Mouse (Mus musculus) heart, embryonic 10.5 days (tissue): Measurements from ENCODE around the gene Scrg1. TPM values are rescaled to one million over a fixed set of nuclear protein-coding genes. Genes with fewer than 3 reads are reported as not detected.
"Not testable (repeated sequence)": the region's sequence is repeated elsewhere in the genome, so short reads cannot be mapped to it uniquely, and the experiment has no call there.

Experiments
- DNase-seq: peaks from one replicate; pipeline ENCODE4 v3.0.0-alpha.2; 2017; ENCODE audit warnings: low spot score
- H3K27ac ChIP-seq: fragments of 300-500 bp; sonication (generic); 2 replicates; pipeline ENCODE4 v1.5.1; 2016; ENCODE audit warnings: mild to moderate bottlenecking
- H3K27me3 ChIP-seq: fragments of 300-500 bp; sonication (generic); 2 replicates; pipeline ENCODE4 v1.6.1; 2016; ENCODE audit warnings: mild to moderate bottlenecking; ENCODE audit not compliant: poor library complexity, insufficient read depth, severe bottlenecking
- H3K36me3 ChIP-seq: fragments of 300-500 bp; sonication (generic); 2 replicates; pipeline ENCODE4 v1.6.1; 2016; ENCODE audit warnings: mild to moderate bottlenecking, moderate library complexity
- H3K4me1 ChIP-seq: fragments of 300-500 bp; sonication (generic); 2 replicates; pipeline ENCODE4 v1.6.1; 2016; ENCODE audit warnings: mild to moderate bottlenecking
- H3K4me3 ChIP-seq: fragments of 300-500 bp; sonication (generic); 2 replicates; pipeline ENCODE4 v1.5.1; 2016; ENCODE audit warnings: mild to moderate bottlenecking, moderate library complexity
- H3K9me3 ChIP-seq: fragments of 300-500 bp; sonication (generic); 2 replicates; pipeline ENCODE4 v1.6.1; 2016; ENCODE audit warnings: mild to moderate bottlenecking, moderate library complexity
- WGBS: fragments of 180-500 bp; shearing (Covaris S2); methylation state at CpG from one replicate; pipeline ENCODE4 v1.1.7; 2016; 5-methylcytosine and 5-hydroxymethylcytosine counted together
- polyA plus RNA-seq: library from polyadenylated mRNA; unstranded; fragments of >200 nt; fragmentation: Nextera tagmentation; extraction: Ambion mirVana; gene quantifications from 2 replicates; pipeline ENCODE4 v1.2.1, GENCODE M21; 2016

Gene Scrg1
- polyA plus RNA-seq, 1 experiment from 2014 or later: 0.20 TPM

DNA sequence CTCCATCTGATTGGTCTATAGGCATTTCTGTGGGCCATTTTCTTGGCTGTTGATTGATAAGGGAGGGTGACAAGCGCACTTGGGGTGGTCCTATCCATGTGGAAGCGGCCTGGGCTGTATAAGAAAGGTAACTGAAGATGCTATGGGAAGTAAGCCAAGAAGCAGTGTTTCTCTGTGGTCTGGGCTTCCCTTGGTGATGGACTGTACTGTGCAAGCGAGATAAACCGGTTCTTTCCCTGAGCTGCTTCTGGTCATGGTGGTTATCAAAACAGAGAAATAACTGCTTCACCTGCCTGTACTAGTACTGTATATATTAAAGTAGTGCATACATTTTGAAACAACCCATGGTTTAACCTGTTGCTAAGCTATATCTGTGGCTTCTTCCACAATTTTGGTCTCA is 36.1 kb downstream of the Scrg1 start:
- Histone ChIP-seq H3K9me3 (no peaks in the 10 kb centered on the region), H3K4me3 (no peak overlapping the region), H3K36me3 (peaks cover 10% of the 10 kb centered on the region; the same call in 1 of the 2 replicates), H3K27me3 (no peaks in the 10 kb centered on the region), H3K4me1 (0 out of 2 replicates have a peak, but pooled peaks cover 9% of the 10 kb centered on the region), H3K27ac (no peak overlapping the region)
- DNase-seq: no peak
- WGBS: 92% methylated on average over 4 of the region's 4 CpGs

DNA sequence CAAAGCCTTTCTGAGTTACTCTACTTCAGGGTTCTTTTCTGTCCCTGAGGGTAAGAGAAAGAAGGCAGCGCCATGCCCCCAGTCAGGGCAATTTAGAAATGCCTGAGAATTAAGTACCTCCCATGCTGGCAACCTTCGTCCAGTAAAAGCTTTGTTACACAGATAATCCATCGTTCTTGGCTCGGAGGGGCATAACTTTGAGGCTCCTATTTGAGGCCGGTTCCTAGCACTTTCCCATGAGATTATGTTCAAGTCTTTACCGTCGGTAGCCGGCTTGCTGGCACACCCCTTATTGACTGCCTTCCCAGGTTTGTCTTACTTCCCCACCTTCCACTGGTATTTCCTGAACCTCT is 42.7 kb downstream of the Scrg1 start:
- Histone ChIP-seq H3K9me3 (no peaks in the 10 kb centered on the region), H3K4me1 (no peaks in the 10 kb centered on the region), H3K36me3 (peaks cover 10% of the 10 kb centered on the region; the same call in 1 of the 2 replicates), H3K27ac (no peak overlapping the region), H3K4me3 (no peak overlapping the region), H3K27me3 (no peaks in the 10 kb centered on the region)
- WGBS: 79% methylated on average over 8 of the region's 8 CpGs
- DNase-seq: no peak

DNA sequence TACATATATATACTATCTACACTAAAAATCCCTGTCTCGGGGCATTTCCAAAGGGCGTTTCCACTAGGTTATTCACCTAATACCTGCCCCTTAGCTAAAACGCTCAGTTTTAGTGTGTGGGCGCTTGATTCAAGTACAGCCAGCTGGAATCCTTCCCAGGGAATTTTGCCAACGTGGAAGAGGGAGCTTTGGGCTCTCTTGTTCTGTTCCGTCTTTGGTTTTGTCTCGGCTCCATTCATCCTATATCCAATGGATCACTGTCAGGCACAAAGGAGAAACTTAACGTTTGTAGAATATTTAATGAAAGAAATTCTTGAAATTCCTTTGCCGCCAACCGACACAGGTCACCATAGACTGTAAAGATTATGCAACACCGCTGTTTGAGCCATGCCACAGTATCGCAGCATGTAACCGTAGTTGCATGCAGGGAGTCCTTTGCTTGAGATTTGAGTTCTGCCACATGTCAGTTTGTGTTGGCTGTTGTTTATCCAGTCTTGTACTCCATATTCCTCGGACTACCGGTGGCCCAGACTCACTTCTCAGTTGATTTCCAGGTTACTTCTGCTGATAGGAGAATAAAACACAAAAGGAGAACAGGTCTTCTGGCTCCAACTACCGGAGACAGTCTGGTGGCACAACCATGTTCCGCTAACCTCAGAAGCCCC is 43.3 kb downstream of the Scrg1 start:
- DNase-seq: no peak

DNA sequence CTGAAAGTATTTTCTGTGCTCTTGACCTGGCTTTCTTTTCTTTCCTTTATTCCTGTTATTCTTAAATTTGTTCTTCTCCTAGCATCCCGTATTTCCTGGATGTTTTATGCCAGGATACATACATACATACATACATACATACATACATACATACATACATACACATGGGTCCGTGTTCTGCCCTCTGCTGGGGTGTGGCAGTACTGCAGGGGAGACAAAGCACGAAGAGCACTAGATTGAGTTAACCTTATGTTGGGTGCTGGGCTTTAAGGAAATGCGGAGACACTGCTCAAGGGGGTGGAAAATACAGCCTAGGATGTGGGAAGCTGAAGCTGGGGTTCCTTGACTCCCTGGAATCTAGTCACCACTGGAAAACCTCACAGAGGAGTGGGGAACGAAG is 47.9 kb downstream of the Scrg1 start:
- peaks cover 10% of the 10 kb centered on the region; the same call in 1 of the 2 replicates for H3K36me3 ChIP-seq
- no peaks in the 10 kb centered on the region for H3K27me3 ChIP-seq
- DNase-seq: peak; percentile 82
- no peak overlapping the region for H3K27ac ChIP-seq
- H3K9me3 ChIP-seq: no peaks in the 10 kb centered on the region
- 56% methylated on average over 5 of the region's 5 CpGs for WGBS
- H3K4me1 ChIP-seq: 0 out of 2 replicates have a peak, but pooled peaks cover 4% of the 10 kb centered on the region
- H3K4me3 ChIP-seq: no peak overlapping the region

More for the DNA sequence above, 43.3 kb downstream of the Scrg1 start:
- no peaks in the 10 kb centered on the region for H3K4me1 ChIP-seq
- H3K27ac ChIP-seq: no peak overlapping the region
- no peaks in the 10 kb centered on the region for H3K9me3 ChIP-seq
- H3K27me3 ChIP-seq: no peaks in the 10 kb centered on the region
- 73% methylated on average over 17 of the region's 17 CpGs for WGBS
- H3K36me3 ChIP-seq: 0 out of 2 replicates have a peak, but pooled peaks cover 9% of the 10 kb centered on the region
- no peak overlapping the region for H3K4me3 ChIP-seq

DNA sequence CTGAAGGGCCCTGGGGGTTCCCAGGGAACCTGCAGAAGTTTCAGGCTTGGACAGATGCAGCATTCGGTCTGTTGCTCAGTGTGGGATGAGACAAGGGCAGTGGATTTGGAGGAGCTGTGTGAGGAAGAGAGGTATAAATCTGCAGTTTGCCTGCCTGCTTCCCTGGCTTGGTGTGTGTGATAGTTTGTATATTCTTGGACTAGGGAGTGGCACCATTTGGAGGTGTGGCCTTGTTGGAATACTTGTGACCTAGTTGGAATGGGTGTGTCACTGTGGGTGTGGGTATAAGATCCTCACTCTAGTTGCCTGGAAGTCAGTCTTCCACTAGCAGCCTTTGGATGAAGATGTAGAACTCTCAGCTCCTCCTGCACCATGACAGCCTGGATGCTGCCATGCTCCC is 49.8 kb downstream of the Scrg1 start:
- not testable (repeated sequence) for H3K9me3 ChIP-seq, H3K4me1 ChIP-seq, H3K4me3 ChIP-seq, H3K27me3 ChIP-seq, H3K27ac ChIP-seq, DNase-seq
- H3K36me3 ChIP-seq: peaks cover 12% of the 10 kb centered on the region; the same call in 1 of the 2 replicates
- WGBS: 68% methylated on average over 1 of the region's 1 CpGs

DNA sequence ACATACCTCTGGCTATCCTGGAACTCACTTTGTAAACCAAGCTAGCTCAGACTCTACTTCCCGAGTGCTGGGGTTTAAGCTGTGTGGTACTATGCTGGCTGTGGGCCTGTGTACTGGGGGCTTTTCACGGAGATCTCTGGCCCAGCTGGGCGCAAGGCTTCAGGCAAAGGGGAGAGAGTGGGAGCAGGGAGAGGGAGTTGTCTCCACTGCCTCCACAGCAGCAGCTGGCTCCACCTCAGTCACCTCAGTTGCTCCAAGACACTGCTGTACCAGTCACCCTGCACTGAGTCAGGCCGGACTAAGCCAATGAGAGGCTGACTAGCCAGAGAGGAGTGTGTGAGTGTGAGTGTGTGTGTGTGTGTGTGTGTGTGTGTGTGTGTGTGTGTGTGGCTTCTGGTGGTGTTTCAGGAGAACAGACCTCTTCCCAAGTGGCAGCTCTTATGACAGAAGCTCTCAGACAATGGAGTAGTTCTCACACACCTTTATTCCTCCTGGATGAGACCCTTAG is 51.9 kb downstream of the Scrg1 start:
- peak; percentile 57 for DNase-seq
- Histone ChIP-seq H3K4me3 (no peak overlapping the region), H3K9me3 (no peaks in the 10 kb centered on the region), H3K36me3 (peaks cover 13% of the 10 kb centered on the region; the same call in 1 of the 2 replicates), H3K4me1 (0 out of 2 replicates have a peak, but pooled peaks cover 12% of the 10 kb centered on the region), H3K27me3 (no peaks in the 10 kb centered on the region), H3K27ac (0 out of 2 replicates have a peak overlapping the region, but pooled peaks have one; percentile 10)
- 85% methylated on average over 4 of the region's 4 CpGs for WGBS

DNA sequence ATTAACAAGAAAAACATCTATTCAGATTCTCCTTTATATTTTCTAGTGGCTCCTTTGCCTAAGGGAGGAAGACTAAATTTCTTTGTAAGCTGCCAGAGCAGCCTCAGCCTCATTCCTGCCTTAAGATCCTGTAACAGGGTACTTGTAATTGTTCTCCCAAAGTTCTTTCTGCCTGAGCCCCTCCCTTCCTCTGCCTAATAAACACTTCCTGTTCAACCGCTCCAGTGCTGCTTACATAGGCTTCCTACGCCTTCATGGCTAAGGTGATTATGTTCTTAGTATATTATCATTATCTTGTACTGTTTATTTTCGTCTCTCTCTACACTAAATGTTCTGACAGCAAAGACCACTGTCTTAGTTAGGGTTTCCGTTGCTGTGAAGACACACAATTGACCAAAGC is 52.9 kb downstream of the Scrg1 start:
- DNase-seq: no peak
- no peaks in the 10 kb centered on the region for H3K9me3 ChIP-seq
- WGBS: 71% methylated on average over 4 of the region's 4 CpGs
- H3K4me3 ChIP-seq: no peak overlapping the region
- H3K36me3 ChIP-seq: peaks cover 16% of the 10 kb centered on the region
- peaks cover 15% of the 10 kb centered on the region; the same call in 1 of the 2 replicates for H3K4me1 ChIP-seq
- H3K27ac ChIP-seq: no peak overlapping the region
- no peaks in the 10 kb centered on the region for H3K27me3 ChIP-seq

DNA sequence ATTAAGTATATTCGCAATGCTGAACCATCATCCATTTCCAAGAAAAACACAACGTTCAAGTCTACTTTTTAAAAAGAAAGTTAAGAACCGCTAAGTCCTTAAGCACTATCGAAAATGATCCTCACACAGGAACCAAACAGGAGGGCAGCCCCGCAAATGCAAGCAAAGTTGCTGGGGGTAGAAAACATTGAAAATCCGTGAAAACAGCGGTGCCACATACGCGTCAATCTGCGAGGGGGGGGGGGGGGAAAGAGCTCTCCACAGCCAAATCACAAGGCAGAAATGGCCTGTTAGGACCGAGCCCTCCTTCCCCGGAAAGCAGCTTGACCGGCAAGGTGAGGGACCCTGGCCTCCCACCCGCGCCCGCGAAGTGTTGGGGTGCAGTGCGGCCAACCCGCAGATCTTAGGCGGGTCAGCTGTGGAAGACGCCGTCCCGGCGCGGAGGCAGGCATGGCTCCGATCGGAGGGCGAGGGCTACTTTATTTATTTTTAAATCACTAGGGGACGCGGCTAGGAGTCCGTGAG is 55.1 kb downstream of the Scrg1 start:
- 1% methylated on average over 31 of the region's 31 CpGs for WGBS

DNA sequence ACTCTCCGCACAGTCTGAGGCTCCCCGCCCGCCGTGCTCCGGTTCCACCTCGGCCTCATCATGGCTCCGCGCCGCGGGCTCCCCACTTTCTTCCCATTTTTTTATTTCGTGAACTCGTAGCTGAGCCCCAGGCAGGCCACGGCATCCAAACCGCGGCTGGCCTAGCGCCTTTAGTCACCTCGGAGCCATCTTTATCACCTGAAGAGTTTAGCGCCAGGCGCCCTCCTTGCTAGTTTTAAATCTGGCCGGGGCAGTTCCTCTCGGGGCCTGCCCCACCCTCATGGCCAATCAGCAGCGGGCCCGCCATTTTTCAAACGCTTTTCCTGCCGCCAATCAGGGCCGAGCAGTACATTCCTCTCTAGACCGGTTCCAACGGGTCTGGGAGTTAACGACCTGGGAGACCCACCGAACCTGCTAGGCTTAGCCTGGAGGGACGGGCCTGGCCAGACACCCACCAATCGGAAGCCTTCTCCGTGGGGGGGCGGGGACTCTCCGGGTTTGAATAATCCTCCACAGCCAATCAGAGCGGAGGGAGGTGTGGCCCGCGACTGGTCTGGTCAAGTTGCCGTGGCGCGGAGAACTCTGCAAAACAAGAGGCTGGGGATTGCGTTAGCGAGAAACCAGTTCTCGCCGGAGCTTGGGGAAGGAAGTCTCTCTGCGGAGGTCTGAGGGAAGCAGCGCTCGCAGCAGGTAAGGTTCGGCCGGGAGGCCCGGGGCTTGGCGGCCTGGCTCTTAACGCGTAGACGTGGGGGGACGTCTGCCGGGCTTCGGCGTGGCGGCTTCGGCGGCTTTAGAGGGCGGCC is 55.8 kb downstream of the Scrg1 start, which contains the start of gene Hmgb2:
Gene Hmgb2, plus strand, starts transcription at position 592 of the 803 bp plus-strand sequence.
- Histone ChIP-seq H3K27ac (peak within 1 kb of the TSS; percentile 100), H3K4me3 (peak within 1 kb of the TSS; percentile 94), H3K36me3 (peaks cover 39% of the 10 kb centered on the region), H3K9me3 (no peaks in the 10 kb centered on the region), H3K27me3 (no peaks in the 10 kb centered on the region), H3K4me1 (peaks cover 13% of the 10 kb centered on the region; the same call in 1 of the 2 replicates)
- DNase-seq: peak; percentile 100
- WGBS: under 1% methylated on average over 63 of the region's 63 CpGs

More for the DNA sequence above, 55.1 kb downstream of the Scrg1 start:
- Histone ChIP-seq H3K27ac (peak overlapping the region; percentile 96), H3K27me3 (no peaks in the 10 kb centered on the region), H3K36me3 (peaks cover 33% of the 10 kb centered on the region), H3K4me3 (peak overlapping the region; percentile 94), H3K9me3 (no peaks in the 10 kb centered on the region), H3K4me1 (peaks cover 13% of the 10 kb centered on the region; the same call in 1 of the 2 replicates)
- DNase-seq: no peak

DNA sequence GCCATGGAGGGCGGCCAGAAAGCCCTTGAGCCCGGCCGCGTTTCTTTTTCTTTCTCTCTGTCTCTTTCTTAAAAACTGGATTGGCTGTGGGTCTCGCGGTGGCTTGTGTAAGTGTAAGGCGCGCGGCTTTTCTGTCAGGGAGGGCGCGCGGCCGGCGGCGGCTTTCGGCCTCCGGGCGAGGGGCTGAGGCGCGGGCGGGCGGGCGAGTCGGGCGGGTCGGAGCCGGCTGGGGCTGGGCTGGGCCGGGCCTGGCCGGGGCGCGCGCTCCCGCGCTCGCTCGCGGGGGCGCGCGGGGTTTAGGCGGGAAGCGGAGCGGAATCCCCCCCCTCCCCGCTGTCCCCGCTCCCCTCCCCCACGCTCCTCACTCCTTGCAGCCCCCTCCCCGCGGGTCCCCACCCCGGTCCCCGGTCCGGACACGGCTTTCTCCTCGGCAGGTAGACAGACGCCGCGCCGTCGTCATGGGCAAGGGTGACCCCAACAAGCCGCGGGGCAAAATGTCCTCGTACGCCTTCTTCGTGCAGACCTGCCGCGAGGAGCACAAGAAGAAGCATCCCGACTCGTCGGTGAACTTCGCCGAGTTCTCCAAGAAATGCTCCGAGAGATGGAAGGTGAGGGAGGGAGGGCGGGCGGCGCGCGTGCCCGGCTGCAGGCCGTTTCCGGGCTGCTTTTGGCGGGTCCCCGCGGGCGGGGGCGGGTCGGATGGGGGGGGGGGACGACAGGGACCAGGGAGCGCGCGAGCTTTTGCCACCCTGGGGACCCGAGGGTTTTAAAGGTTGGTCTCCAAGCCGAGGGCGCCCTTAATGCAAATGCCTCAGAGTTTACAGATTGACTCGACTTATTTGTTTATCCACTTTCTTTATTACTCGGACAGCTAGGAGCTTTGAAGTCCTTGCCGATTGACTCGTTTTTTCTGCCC is 56.7 kb downstream of the Scrg1 start:
- no peak for DNase-seq
- under 1% methylated on average over 82 of the region's 96 CpGs for WGBS
- H3K4me1 ChIP-seq: peaks cover 13% of the 10 kb centered on the region; the same call in 1 of the 2 replicates
- H3K9me3 ChIP-seq: no peaks in the 10 kb centered on the region
- peaks cover 39% of the 10 kb centered on the region for H3K36me3 ChIP-seq
- peak overlapping the region; percentile 94 for H3K4me3 ChIP-seq
- H3K27me3 ChIP-seq: no peaks in the 10 kb centered on the region
- peak overlapping the region; percentile 100 for H3K27ac ChIP-seq

DNA sequence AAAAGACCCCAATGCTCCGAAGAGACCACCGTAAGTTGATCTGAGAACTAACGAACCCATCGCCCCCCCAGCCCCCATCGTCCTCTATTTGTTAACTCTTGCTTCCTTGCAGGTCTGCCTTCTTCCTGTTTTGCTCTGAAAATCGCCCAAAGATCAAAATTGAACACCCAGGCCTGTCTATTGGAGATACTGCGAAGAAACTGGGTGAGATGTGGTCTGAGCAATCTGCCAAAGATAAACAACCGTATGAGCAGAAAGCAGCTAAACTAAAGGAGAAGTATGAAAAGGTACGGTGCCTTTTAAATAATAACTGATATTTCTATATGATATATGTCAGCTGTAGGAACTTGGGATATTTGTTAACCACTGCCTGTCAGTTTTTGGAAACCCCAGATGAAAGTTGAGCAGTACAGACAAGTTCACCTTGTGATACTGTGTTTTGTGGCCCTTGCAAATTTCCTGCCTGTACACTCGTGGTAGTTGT is 57.5 kb downstream of the Scrg1 start:
- Histone ChIP-seq H3K4me1 (peaks cover 13% of the 10 kb centered on the region; the same call in 1 of the 2 replicates), H3K4me3 (peak overlapping the region; percentile 94), H3K27ac (peak overlapping the region; percentile 100), H3K36me3 (peaks cover 42% of the 10 kb centered on the region)
- not testable (repeated sequence) for H3K9me3 ChIP-seq, H3K27me3 ChIP-seq
- peak; percentile 31 for DNase-seq
- 26% methylated on average over 10 of the region's 10 CpGs for WGBS

DNA sequence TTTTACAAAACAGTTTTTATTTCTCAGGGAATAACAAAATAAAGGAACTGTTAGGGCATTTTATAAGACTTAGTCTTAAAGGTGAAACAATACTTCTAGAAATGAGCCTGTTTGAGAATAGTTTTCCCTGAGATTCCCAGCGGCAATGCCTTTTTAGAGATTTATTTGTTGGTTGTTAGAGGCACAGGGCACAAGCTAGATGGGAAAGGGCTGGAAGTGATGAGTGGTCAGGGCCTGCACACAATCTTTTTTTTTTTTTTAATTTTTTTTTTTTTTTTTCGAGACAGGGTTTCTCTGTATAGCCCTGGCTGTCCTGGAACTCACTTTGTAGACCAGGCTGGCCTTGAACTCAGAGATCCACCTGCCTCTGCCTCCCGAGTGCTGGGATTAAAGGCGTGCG is 61.0 kb downstream of the Scrg1 start:
- H3K27ac ChIP-seq, DNase-seq, H3K4me3 ChIP-seq, H3K27me3 ChIP-seq, H3K4me1 ChIP-seq, H3K9me3 ChIP-seq: not testable (repeated sequence)
- 89% methylated on average over 5 of the region's 5 CpGs for WGBS
- peaks cover 41% of the 10 kb centered on the region for H3K36me3 ChIP-seq
